Mouse (Mus musculus): ENCODE measurements around the gene Dock2.

Dock2 gene

DNA sequence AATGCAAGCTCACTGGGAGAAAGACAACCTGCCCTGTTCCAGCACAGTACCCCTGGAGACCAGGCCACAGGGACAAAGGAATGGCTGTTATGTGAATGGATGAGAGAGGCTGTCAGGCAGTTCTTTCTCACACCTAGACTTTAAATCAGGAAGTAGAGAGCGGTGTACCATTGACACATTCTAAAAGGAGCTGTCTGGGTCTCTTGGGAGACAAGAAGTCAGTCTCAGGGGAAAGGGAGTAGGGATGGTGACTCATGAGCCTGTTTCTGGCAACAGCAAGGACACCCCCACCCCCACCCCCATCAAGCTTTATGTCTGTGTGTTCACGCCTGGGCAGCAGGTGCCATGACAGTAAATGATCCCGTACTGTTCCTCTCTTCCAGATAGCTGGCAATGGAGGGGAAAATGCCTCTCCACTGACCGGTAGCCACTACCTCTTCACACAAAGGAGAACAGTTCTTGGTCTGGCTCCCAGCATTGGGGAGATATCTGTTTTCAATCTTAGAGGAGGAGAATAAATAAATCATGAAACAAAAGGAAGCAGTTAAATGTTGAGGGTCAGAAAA, 439.9 kb downstream of the Dock2 start:
- no peak for DNase-seq

GRCm38 (mm10) chr11:34339693-34340092, 444.0 kb downstream of the Dock2 start:
- DNase-seq, result no peak

GRCm38 (mm10) chr11:34337907-34338306, 445.8 kb downstream of the Dock2 start:
- no peak for DNase-seq

GRCm38 (mm10) chr11:34332344-34333031, 451.2 kb downstream of the Dock2 start:
- no peak for DNase-seq

GRCm38 (mm10) chr11:34323664-34324063, 460.0 kb downstream of the Dock2 start:
- DNase-seq, result no peak

DNA sequence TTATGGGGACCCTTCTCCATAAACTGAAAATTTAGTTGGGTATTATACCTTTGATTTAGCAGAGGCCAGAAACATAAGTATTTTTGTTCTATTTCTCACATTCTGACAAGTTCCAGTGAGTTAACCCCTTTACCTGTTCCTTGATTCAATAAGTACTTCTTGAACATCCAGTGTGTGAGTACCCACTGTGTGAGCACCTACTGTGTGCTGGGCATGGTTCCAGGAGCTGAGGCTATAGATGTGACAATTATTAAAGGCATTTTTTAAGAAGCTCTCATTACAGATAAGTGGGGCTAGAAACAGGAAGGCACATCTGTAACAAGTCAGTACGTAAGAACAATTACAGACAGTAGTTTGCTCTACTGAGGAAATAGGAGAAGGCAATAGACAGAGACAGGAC, 464.4 kb downstream of the Dock2 start:
- DNase-seq, result no peak

DNA sequence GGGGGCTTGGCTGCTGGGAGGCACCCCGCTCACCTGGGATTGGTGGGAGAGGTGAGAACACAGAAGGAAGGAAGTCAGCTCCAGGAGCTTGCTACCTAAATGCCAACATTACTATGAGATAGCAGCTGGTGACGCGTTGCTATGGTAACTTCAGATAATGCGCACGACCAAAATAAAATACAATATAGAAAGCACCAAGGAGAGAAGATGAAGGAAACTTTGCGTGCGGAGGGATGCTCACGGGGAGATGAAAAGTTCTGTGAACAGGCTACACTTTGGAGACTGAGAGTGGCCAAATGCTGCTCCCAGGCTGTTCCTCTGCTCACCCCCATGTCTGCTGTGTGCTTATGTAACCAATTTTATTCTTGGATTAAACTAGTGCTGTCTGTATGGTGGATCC, 466.7 kb downstream of the Dock2 start:
- DNase-seq, result no peak

GRCm38 (mm10) chr11:34316176-34316575, 467.5 kb downstream of the Dock2 start:
- no peak for DNase-seq

- no peak for DNase-seq
Observed at GRCm38 (mm10) chr11:34315383-34315782, 468.3 kb downstream of the Dock2 start.

DNA sequence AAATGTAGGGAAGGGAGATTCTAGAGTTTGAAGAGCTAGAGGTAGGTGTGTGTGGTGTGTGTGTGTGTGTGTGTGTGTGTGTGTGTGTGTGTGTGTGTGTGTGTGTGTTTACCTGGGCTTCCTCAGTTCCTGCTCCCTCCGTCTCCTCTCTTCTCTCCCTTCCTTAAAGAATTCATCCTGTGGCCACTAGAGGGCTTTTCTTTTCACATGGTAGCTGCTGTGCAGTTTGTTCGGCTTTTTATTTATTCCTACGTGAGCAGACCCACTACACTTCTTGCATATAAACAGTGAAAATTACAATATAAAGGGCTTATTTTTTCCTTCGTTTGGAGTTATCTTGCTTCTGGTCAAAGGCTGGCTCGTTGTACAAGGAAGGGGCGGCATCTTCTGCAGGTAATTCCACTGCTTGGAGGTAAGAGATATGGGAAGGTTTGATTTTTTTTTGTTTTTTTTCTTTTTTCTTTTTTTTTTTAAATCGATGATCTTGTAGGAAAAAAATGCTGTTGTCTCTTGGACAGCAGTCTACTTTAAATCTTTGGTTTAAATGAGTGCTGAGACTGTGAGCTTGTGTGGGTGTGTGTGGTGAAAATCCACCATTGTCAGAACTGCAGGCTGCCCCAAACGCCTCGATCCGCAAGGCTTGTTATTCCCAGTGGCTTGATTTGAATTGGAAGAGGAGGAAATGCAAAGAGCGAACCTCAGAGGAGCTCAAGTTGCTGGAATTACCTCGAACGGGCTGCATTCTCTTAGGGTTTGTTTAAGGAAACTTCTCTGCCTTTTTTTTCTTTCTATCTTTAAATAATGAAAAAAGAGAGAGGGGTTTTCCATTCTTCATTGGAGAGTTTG, 468.9 kb downstream of the Dock2 start, which contains the start of gene Fam196b:
Fam196b (plus strand) TSS at position 289 of the 846 bp plus-strand sequence.
- no peak for DNase-seq

DNA sequence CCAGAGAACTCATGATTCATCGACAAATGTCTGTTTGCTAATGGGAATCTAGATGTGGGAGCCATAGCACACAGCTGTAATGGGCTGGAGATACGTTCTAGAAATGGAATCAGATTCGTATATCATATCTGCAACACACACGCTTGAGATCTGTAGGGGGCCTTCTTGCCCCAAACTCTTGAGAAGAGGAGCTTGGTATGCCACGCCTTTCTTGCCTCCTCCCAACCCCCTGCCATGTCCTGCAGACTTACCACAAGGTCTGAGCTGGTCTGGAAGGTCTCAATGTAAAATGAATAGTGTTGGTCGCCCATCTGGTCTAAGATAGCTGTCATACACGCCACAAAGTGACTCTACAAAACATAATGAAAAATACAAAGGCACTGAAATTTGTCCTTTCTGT, 471.5 kb downstream of the Dock2 start:
- DNase-seq, result no peak

- no peak for DNase-seq
Observed at GRCm38 (mm10) chr11:34311717-34312116, 472.0 kb downstream of the Dock2 start.

DNA sequence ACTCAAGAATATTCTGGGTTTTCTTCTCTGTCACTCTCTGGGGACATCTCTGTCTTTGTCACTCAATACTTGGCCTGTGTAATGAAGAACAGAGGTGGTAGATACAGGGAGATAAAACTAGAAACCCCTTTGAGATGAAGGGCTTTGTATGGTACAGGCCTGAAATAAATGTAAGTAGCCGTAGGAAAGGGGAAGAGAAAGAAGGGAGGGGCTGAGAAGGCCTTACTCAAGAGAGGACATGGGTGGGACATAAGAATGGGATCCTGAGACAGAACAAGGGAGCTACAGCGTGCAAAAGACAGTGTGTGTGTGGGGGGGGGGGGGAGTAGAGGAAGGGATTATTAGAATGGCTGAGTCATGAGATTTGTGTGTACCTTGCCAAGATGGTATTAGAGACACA, 474.3 kb downstream of the Dock2 start:
- DNase-seq, result no peak

- DNase-seq, result no peak
Observed at GRCm38 (mm10) chr11:34308731-34309130, 475.0 kb downstream of the Dock2 start.

DNA sequence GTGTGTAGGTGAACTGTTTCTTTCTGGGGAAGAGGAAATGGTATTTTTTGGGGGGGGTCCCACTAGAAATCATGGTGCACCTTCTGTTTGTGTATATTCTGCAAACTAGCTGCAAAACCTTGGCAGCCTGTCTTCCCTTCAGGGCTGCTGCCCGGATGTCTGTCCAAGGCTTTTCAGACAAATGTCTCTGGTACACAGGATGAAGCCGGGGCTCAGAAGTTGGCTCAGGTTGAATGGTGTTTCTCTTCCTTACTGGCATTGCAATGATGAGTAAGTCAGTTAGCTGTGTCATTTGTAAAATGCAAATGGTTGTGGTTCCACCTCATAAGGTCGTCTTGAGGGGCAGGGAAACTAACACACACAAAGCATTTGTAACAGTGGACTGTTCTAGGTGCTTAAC, 477.5 kb downstream of the Dock2 start:
- no peak for DNase-seq

DNA sequence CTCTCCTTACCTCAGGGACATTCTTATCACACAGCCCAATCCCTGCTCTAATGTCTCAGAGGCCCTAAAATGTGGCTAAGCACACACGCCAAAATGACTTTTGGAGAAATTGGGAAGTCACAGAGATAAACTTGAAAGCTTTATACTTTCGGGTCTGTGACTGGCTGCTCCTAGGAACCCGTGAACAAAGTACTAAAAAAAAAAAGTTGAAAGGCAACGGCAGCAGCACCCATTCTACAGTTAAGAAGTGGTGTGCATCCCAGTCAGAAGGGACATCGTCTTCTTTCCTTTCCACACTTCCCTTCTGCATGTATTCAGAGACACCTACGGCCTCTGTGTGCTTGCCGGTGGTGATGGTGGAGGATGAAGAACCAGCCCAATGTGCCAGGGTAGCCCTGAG, 483.6 kb downstream of the Dock2 start:
- no peak for DNase-seq

DNA sequence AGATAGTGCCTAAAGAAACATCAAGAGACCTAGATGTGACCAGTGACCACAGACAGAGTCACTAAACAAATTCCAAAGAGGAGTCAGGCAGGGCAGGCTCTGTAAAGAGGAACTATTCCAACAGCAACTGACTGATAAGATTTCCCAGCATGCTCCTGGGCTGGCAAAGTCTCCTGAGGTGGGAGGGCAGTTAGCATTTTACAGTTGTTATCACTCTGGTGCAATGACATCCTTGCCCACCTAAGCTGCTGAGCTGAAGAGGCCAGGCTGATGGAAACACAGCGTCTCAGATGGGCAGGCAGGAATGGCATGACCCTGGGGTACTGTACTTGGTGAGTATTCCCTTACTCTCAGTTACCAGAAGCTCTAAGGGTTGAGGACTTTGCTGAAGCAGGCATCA, 484.1 kb downstream of the Dock2 start:
- no peak for DNase-seq

DNA sequence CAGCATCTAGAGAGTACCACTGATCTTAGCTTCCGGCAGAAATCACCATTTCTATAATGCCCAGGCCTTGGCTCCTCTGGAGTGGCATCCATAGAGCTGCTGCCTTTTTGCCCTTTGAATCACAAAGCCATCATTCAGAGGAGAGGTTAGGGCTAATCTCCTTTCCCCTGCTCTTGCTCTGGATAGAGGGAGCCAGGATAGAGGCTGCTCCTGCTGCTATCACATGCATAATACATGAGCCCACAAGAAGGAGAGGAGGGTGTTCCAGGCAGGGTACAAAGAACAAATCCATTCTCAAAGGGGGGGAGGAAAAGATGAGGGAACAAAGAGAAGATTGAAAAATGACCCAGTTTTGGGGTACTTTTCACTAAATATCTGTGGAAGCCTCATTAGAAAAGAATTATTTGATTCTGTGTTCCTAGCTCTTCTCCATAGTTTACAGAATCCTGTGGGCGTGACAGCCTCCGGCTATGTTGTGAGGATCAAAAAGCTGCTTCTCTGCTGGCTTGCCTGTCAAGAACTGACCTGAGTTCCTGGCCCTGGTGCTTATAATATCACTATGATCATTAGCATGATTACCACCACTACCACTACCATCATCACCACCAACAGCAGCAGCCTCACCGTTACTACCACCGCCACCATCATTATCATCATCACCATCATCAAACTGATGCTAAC, 485.9 kb downstream of the Dock2 start:
- DNase-seq, result no peak

GRCm38 (mm10) chr11:34291304-34291703, 492.4 kb downstream of the Dock2 start:
- no peak for DNase-seq

GRCm38 (mm10) chr11:34290708-34291107, 493.0 kb downstream of the Dock2 start:
- DNase-seq, result no peak

- no peak for DNase-seq
Observed at GRCm38 (mm10) chr11:34290265-34290664, 493.4 kb downstream of the Dock2 start.

DNA sequence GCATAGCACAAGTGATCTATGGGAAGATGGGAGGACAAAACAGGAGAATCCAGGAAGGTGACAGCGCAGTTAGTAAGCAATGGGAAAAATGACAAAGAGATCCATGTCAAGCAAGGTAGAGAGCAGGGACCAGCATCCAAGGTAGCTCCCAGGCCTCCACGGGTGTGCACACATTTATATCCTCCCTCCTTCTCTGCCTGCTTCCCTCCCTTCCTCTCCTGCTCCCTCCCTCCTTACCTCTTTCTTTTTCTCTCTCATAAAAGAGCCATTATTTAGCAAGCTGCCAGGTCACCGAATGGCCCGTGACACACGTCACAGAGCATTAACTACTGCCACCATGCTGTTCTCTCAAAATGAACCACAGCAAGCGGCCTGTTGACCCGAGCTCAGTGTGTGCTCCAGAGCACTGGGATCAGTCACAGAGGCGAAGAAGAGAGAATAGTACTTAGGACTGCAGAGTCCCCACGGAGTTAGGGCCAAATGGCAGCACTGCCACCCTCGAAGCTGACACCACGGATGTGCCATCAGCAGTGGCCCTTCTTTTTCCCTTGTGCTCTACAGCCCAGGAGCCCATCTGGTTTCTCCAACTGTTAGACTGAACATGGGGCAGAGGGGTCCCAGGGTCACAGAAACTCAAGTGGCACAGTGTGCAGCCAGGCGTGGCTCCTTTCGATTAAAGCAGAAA, 499.4 kb downstream of the Dock2 start:
- no peak for DNase-seq

DNA sequence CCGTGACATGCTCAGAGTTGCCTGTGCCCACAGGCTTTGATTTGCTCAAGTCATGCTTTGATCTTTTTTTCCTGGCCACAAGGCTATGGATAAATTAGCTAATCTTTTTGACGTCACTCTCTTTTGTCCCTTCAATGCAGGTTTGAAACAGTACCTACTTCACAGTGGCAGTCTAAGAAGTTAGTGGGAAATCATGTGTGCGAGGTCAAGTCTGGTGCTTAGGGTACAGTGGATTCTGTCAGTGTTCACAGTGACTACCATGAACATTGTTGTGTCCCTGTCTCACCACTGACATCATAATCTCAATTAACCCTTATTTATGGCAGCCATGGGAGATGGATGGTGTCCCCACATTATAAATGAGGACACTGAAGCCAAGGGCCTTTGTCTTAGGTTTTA, 506.6 kb downstream of the Dock2 start:
- DNase-seq, result no peak

Data from heart, adult 11 months (tissue).